Mouse (Mus musculus) layer of hippocampus, adult 9-11 months (tissue): ENCODE measurements around the gene Uba2.
"Not testable (repeated sequence)": the region's sequence is repeated elsewhere in the genome, so short reads cannot be mapped to it uniquely, and the experiment has no call there.

Experiments
- DNase-seq: peaks from one replicate; pipeline ENCODE4 v3.0.0; 2022

Uba2 gene

DNA sequence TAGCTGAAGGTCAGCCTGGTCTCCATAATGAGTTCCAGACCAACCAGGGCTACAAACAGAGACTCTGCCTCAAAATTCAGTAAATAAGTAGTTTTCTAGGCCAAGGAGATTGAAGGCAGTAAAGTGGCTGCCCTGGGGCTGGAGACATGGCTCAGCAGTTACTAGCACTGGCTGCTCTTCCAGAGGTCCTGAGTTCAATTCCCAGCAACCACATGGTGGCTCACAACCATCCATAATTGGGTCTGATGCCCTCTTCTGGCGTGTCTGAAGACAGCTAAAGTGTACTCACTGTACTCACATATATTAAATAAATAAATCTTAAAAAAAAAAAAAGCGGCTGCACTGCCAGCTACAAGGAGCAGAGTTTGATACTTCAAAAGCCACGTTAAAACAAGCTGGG lies 3.4 kb downstream of the Uba2 start:
- DNase-seq, result no peak

DNA sequence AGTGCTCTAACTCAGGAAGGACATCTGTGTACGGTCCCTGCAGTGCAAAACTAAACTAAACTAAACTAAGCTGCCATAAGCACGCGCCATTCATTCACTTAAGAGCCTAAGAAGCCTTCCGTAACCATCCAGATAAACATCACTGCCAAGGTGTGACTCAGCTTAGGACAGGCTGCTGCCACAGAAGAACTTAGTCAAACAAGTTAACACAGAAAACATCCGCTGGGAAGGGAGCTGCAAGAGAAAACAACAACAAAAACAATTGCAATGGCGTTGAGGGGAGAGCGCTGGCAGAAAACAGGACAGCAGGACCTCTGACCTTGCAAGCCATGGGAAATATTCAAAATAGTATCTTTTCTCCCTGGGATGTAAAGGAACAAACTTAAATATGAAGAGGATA lies 4.7 kb downstream of the Uba2 start:
- DNase-seq, result no peak

DNA sequence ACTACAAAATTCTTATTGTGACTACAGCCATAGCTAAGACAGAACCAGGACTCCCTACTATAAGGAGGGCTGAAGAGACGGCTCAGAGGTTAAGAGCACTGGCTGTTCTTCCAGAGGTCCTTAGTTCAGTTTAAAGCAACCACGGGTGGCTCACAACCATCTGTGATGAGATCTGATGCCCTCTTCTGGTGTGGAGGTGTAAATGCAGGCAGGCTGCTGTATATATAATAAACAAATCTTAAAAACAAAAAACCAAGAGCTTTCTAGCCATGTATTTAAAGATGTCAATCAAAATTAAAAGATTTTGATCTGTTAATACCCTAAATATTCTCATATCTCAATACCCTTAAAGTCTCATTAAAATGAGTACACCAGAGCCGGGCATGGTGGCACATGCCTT lies 10.2 kb downstream of the Uba2 start:
- no peak for DNase-seq

DNA sequence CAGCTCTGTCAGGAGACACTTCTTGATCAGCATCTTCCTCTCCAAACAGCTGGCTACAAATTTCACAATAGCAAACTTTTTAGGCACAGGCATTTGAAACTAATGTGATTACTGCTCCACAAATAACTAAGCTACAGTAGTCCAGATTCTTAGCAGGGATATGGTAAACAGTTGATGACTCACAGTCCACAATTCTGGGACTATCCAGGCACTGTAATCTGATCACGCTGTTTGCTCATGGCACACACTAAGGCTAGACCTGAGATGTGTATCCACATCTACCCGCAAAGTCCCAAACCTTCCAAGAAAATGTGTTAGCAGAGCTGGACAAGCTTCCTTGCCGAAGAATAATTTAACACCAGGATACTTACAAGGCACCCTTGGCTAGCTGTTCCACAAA lies 11.4 kb downstream of the Uba2 start:
- DNase-seq, result no peak

DNA sequence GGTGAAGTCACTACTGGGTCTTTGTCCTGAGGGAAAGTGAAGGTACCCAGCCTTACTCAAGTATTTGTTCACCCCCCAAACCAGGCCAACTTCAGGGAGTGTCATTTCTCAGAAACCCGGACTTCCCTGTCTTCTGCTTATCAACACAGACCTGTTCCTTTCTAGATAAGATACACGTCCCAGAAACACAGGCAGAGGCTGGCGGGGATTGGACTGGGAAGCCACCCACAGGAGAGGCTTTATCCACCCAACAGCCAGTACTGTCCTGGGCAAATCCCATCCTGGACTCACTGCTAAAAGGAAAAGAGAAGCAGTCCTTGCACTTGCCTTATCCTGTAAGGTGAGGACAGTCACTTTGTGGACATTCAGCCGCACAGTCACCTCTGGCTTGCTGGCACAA lies 22.2 kb downstream of the Uba2 start:
- no peak for DNase-seq

DNA sequence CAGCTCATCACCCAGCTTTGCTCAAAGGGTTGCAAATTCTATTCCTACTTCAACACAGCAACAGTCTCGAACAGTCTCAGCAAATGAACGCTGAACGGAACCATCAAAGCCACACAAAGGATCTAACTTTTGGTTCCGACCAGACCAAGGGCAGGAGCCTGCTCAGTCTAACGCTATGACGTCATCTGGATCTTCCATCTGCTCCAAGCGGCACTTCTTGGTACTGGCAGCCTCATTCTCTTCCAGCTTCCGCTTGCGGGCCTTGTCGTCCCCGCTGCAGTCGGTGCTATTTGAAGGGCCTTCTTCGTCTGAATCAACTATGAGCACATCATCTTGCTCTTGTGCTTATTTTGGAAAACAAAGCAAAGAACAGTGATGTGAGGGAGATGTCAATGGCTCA lies 28.3 kb downstream of the Uba2 start:
- no peak for DNase-seq

DNA sequence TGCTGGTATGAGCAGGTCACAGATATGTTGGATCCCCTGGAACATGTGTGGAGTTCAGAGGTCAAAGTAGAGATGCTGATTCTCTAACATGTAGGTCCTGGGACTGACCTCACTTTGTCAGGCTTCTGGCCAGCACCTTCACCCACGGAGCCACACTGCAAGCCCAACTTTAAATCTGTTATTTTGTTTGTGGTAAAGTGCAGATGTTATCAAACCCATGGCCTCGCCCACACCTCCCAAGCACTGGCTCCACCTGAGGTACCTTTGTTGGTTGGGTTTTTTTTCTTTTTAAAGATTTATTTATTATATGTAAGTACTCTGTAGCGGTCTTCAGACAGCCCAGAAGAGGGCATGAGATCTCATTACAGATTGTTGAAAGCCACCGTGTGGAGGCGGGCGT lies 29.9 kb downstream of the Uba2 start:
- DNase-seq, result no peak

DNA sequence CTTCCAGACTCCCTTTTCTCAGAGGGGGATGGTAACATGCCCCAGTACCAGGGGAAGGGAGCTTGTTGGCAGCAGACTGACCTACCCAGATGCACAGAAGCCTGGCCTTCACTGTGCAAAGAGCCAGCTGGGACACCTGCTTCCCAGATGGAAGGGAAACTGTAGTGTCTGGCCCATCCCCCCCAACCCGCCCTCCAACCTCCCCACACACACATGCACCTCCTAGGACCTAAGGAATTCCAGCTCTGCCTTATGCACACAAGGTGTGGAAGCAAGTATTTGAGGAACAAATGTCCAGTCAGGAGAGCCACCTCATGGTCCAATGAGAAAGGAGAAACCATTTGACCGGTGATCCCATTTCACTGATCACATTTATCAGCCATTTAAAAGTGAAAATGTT lies 35.1 kb downstream of the Uba2 start:
- no peak for DNase-seq

DNA sequence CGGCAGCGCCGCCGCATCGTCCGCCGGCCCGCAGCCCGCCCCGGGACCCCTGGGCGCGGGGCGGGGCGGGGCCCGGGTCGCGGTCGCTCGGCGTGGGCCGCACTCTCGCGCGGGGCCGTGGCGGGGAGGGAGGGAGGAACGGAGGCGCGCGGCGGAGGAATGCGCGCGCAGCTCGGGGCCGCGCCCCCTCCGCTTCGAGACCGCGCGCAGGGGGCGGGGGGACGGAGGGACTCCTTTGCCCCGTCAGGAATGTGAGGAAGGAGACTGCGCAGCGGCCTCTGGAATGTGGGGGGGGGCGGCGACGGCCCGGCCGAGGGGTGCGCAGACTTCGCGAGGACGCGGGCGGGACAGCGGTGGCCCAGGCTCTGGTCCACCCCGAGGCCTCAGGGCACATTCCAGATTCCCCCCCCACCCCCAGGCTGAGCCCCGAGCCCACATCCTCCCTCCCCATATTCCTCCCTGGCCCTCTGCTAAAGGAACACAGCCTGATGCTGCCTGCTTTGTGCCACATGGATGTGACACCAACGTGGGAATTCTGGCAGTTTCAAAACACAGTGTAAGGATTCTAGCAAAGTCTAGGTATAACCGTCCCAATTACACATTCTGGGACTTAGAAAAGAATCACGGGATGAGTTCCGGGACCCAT lies 36.2 kb downstream of the Uba2 start, which contains the start of gene Wtip:
Gene Wtip (minus strand): TSS at position 152 of the 646 bp plus-strand sequence.
- DNase-seq, result peak; percentile 44

DNA sequence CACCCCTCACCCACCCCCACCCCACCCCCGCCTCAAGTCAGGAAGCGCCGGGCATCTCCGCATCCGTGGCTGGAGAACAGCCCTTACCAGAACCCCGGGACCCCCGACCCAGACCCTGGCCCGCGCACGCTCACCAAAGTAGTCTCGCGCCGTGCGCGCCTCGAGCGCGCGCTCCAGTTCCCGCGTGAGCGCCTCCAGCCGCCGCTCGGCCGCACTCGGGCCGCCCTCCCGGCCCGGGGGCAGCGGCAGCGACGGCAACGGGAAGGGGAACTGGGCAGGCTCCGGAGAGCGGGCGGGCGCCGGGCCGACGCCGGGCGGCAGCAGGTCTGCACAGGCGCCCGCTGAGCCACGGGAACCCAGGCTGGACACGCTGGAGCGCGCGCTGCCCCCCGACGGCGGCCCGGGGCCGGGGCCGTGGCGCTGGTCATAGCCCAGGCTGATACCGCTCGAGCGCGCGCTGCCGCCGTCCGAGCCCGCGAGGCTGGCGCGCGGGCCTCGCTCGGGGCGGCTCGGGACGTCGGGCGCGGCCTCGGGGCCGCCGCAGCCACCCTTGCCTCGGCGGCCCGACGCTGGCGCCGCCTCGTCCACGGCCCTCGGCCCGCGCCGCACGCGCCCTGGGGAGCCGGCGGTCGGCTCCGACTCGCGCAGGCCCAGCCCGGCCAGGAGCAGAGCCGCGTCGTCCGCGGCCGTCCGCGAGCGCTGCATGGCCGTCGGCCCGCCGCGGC lies 36.9 kb downstream of the Uba2 start:
- DNase-seq, result no peak

DNA sequence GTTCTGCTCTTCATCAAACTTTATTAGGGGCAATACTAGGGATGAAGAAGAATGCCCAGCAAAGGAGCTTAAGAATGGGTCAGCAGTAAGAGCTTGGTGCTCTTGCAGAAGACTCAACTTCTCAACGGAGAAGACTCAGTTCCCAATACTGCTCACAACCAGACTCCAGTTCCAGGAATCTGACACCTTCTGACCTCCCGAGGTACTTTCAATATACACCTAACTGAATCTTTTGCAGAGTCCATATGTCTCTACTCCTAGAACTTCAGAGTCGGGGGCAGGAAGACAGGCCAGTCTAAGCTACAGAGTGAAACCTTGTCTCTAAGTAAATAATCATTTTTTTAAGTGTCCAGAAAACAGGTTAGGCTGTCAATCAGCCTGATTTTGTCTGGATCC lies 37.4 kb downstream of the Uba2 start:
- DNase-seq, result no peak

DNA sequence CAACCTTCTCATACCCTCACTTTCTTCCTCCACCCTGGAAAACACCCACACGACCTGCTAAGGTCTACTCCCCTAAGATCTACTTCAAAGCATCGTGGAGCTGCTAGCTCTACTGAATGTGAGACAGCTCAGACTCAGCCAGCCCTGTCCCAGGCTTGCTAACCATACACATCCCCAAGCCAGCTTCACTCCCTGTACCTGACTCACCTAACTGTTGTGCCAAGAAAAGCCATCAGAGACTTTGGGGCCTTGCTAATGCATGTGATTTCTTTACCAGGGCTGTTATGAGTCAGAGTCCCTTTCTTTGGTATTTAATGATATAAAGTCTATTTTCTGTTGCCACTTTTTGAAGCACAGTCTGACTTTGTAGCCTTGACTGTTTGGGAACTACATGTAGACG lies 38.3 kb downstream of the Uba2 start:
- DNase-seq, result no peak

DNA sequence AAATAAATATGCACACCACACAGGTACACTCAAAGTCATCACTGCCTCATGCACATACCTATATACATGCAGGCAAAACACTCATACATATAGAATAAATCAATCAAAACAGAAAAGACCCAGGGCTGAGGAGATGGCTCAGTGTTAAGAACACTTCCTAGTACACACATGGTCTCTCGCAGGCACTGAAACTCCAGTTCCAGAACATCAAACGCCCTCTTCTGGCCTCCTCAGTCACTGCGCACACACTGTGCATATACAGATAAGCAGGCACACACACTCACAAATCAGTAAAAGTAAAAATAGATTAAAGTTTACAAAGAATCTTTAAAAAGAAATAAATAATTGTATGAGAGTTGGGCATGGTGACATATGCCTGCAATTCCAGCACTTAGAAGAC lies 43.1 kb downstream of the Uba2 start:
- no peak for DNase-seq

DNA sequence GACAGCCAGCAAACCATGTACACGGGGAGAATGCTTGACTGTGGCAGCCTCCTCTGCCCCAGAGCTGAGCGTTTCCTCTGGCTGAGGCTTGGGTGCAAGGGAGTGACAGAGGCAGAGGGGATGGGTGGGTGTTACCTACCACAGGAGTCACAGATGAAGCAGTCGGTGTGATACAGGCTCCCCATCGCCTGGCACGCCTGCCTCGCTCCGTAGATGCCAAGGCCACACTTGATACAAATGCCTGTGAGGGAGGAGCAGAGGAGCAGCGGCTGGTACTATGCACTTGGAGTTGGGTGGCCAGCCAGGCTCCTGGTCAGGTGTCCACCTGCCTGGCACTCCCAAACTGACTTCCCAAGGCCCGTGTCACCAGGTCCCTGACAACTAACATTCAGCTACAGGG lies 44.1 kb downstream of the Uba2 start:
- DNase-seq, result no peak

DNA sequence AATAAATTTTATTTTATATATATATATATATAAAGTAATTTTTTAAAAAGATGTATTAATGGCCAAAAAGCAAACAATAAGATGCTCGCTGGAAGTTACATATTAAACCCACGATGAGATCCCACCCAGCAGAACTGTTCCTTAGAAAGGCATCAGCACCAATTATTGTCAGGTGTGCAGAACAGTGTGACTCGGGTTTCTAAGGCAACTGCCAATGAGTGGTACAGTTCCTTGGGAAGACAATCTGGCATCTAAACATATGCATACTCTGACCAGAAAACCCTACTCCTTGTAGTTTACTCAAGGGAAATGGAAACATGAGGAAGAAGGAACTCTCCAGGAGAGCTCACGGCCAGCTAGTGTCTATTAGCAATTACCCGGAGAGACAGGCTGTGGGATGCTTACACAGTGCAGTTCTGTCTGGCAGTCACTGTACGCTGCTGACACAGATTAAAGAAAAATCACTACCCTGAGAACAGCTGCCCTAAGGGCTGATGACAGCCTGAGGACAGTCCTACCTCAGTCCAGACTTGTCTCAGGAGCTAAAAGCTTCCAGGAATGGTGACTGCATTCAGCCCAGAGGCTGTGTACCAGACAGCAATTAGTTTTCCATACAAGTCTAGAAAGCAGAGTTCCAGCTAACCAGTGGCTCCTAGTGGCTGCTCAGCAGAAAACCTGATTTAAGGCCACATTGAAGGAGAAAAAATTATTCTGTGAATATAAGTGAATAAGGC lies 46.2 kb downstream of the Uba2 start:
- DNase-seq, result no peak

DNA sequence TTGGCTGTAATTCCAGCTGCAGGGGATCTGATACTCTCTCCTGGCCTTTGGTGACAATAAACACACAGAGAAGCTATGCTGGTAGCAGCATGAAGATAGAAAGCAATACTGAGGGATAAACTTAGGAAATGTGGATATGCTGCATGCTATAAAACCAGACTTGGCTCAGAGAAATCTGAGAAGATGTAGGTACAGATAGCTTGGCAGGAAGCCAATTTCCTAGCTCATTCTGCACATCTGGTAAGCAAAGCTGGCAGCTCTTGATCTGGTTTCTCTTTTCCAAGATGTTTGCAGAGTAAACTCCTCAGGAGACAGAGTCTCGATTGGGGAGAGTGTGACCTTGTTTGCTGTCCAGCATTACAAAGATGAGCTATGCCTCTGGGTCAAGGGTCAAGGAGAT lies 48.8 kb downstream of the Uba2 start:
- DNase-seq, result not testable (repeated sequence)

DNA sequence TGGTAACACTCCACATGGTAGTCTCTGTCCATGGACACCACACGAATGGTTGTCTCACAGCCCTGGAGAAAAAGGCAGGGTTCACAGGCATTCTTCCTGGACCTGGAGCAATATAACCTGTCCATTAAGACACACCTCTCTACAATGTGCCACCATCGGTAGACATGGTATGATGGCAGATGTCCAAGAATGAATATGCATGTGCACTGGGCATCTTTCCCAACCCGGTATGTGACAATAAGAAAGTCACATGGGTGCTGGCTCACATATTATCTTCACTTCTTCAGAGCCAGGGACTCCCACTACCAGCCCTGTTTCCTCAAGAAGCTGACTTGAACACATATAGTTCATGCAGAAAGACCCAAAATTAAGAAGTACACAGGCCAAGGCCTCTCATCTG lies 52.8 kb downstream of the Uba2 start:
- DNase-seq, result no peak

DNA sequence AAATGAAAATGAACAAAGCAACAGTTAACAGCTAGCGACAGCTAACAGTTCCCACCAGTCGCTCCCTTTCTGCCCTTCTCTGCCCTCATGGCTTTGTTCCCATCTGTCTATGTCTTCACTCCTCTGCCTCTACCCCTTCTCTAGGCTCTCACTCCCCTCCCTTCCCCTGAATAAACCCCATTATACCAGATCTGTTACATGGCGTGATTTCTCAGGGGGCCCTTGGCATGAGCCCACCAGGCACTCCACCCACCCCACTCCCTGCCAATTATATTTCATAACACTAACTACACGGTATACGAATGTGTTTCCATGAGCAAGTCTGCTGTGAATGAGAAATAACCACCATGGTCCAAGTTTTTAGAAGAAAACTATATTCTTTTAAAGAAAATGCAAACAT lies 60.2 kb downstream of the Uba2 start:
- DNase-seq, result no peak

DNA sequence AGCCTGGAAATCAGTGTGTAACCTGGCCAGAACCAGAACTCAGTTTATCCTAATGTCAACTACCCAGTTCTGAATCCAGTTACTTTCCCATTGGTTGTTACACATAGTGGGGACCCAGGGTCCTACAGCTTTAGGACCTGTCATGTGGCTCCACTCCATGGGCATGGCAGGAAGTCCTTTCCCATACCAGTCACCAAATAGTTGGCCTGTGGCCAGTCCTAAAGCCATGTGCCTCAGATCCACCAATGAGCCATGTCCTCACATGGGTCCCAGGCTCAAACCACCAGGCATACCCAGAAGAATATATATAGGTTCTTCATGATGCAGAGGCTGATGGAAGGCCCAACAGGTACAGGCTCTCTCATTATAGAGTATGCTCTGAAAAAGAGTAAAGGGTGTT lies 68.1 kb downstream of the Uba2 start:
- no peak for DNase-seq

DNA sequence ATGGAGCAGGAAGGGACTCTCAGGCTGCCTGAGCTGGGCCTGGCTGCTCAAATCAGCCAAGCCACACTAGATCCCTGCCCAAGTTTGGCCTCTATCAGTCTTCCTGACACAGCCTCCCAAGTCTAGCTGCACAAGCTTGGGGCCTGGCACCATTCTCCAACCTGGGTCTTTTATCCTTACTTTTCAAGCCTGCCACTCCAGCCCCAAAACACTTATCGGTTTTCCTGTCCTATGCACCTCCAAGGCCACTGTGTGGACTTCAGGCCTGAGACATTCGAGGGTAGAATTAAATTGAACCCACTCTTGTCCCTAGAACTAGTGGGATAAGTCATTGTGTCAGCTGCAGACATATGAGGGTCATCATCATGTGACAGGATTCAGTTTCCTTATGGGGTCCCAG lies 69.4 kb downstream of the Uba2 start:
- DNase-seq, result no peak

DNA sequence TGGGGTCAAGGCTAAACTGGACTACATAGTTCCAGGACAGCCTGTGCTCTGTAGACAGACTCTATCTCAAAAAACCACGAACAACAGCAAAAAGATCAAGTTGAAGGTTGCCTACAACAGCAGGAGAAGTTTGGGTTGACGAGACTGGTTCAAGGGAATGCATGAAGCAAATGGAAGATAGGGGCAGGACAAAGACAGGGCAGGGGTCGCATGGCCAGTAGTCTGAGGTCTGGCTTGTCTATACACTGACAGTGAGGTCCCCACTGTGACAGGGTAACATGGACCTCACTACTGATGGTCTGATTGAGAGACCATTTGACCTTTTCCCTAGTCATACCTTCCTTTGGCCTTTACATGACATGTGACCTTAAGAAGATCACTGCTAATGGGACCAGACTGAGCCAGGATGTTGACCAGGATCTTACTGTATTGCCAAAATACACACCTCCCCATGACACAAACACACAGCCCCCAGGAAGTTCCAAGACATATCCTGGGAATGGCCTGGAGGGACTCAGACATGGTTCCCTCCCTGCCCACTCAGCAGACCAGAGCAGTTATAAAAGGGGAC lies 74.4 kb downstream of the Uba2 start, which contains the start of gene Scgb1b30:
Gene Scgb1b30 (plus strand): TSS at position 521 of the 571 bp plus-strand sequence.
- no peak for DNase-seq
